Mouse (Mus musculus) intestine, embryonic 16.5 days (tissue): Measurements from ENCODE around the gene Acadvl. TPM values are rescaled to one million over a fixed set of nuclear protein-coding genes. Genes with fewer than 3 reads are reported as not detected.

Experiments used
- ATAC-seq: fragments of 200-750 bp; cut with Nextera tagmentation; 2 replicates; pipeline ENCODE4 v1.8.0; 2017; ENCODE audit warnings: moderate TSS enrichment, moderate library complexity
- H3K27ac ChIP-seq: fragments of 300-500 bp; sonication (generic); 2 replicates; pipeline ENCODE4 v1.5.1; 2014; ENCODE audit warnings: mild to moderate bottlenecking, low read length
- H3K27me3 ChIP-seq: fragments of 300-500 bp; sonication (generic); replicated peaks from 2 replicates; pipeline ENCODE4 v1.6.1; 2014; ENCODE audit warnings: low read length, control low read depth, mixed read lengths; ENCODE audit not compliant: control insufficient read depth, insufficient read depth
- H3K36me3 ChIP-seq: fragments of 300-500 bp; sonication (generic); 2 replicates; pipeline ENCODE4 v1.6.1; 2014; ENCODE audit warnings: low read length, control low read depth; ENCODE audit not compliant: control insufficient read depth, insufficient read depth
- H3K4me1 ChIP-seq: fragments of 300-500 bp; sonication (generic); 2 replicates; pipeline ENCODE4 v1.6.1; 2014; ENCODE audit warnings: low read length, control low read depth, mixed read lengths; ENCODE audit not compliant: control insufficient read depth, insufficient read depth
- H3K4me2 ChIP-seq: fragments of 300-500 bp; sonication (generic); 2 replicates; pipeline ENCODE4 v1.6.1; 2014; ENCODE audit warnings: low read depth, low read length, control low read depth
- H3K4me3 ChIP-seq: fragments of 300-500 bp; sonication (generic); 2 replicates; pipeline ENCODE4 v1.5.1; 2014; ENCODE audit warnings: mild to moderate bottlenecking, low read length
- H3K9ac ChIP-seq: fragments of 300-500 bp; sonication (generic); 2 replicates; pipeline ENCODE4 v1.6.1; 2014; ENCODE audit warnings: low read depth, low read length
- H3K9me3 ChIP-seq: fragments of 300-500 bp; sonication (generic); 2 replicates; pipeline ENCODE4 v1.6.1; 2016; ENCODE audit warnings: low read length, control low read depth; ENCODE audit not compliant: control insufficient read depth
- WGBS: fragments of 180-500 bp; shearing (Covaris S2); extraction: QIAGEN DNeasy Blood & Tissue Kit; methylation state at CpG from one replicate; pipeline ENCODE4 v1.1.7; 2014; 5-methylcytosine and 5-hydroxymethylcytosine counted together
- polyA plus RNA-seq: library from polyadenylated mRNA; unstranded; fragments of >200 nt; fragmentation: Nextera tagmentation; extraction: Ambion mirVana; gene quantifications from 2 replicates; pipeline ENCODE4 v1.2.1, GENCODE M21; 2015

Gene Acadvl
- polyA plus RNA-seq, 1 experiment from 2014 or later: 172 TPM

DNA sequence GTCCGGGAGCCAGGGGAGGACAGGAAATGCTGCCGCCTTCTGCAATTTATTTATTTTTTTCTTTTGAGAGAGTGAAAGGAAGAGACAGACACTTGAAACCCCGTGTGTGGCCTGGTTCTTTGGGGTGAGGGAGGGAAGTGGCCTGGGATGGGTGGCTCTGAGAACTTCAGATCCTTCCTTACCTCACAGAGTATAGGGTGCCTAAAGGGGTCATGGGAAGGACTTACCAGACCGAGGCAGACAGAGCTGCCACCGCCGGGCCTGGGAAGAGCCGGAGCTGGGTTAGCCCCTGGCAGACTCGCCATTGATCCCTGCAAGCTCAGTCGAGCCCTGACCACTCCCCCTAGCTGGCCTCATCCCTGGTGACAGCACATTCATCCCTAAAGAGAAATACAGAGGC is 30.2 kb upstream of the Acadvl start:
- H3K27ac ChIP-seq: no peak overlapping the region
- ATAC-seq: no peak

DNA sequence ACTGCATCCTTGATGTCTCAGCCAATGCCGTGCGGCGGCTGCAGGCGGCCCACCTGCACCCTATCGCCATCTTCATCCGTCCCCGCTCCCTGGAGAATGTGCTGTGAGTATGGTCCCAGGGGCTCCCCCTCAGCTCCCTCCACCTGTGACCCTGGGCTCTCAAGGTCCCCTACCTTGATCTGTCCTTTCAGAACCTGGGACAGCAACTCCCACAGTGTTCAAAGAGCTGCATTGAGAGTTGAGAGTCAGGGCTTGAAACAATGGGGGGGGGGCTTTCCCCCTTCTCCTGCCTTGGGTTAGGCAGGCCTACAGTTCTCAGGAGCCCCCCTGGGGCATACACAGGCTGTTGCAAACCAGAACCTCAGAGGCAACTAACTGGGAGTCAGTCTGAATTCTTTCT is 28.5 kb upstream of the Acadvl start:
- no peaks in the 10 kb centered on the region for H3K36me3 ChIP-seq

More for the DNA sequence above, 30.2 kb upstream of the Acadvl start:
- Histone ChIP-seq H3K4me1 (no peaks in the 10 kb centered on the region), H3K9me3 (no peaks in the 10 kb centered on the region), H3K36me3 (no peaks in the 10 kb centered on the region), H3K4me2 (no peak overlapping the region), H3K4me3 (no peak overlapping the region), H3K27me3 (no peaks in the 10 kb centered on the region), H3K9ac (no peak overlapping the region)
- 41% methylated on average over 9 of the region's 9 CpGs for WGBS

DNA sequence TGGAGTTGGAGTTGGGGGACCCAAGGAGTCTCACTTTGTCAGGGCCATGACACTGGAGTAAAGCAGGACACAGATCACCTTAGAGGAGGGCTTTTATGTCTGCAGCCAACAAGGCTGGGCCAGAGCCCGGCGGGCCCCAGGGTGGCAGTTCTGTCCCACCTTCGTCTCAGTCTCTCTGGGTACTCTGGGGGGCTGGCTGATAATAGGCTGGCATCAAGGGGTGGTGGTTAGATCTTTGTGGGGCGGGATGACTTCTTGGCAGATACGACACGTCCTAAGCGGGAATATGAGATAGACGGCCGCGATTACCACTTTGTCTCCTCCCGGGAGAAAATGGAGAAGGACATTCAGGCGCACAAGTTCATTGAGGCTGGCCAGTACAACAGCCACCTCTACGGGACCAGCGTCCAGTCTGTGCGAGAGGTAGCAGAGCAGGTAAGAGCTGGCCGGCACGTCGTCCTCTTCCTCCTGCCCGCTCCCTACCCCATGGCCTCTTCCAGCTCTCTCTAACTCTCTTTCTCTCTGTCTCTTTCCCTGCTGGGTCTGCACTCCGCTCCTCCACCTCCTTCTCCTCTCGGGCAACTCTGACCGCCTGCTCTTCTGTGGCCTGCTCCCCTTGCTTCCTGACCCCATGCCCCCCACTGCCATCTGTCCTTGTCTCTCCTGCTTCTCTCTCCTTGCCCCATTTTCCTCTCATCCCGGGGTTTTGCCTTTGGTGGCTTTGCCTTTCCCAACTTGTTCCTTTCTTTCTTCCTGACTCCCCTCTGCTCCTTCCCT is 27.3 kb upstream of the Acadvl start:
- ATAC-seq: no peak
- 89% methylated on average over 23 of the region's 23 CpGs for WGBS
- H3K27ac ChIP-seq: no peak overlapping the region
- no peak overlapping the region for H3K4me3 ChIP-seq
- H3K36me3 ChIP-seq: no peaks in the 10 kb centered on the region
- H3K9ac ChIP-seq: no peak overlapping the region
- H3K9me3 ChIP-seq: no peaks in the 10 kb centered on the region
- H3K27me3 ChIP-seq: no peaks in the 10 kb centered on the region
- H3K4me2 ChIP-seq: no peak overlapping the region
- H3K4me1 ChIP-seq: no peaks in the 10 kb centered on the region

More for the DNA sequence above, 28.5 kb upstream of the Acadvl start:
- H3K4me3 ChIP-seq: no peak overlapping the region
- WGBS: 82% methylated on average over 7 of the region's 7 CpGs
- no peaks in the 10 kb centered on the region for H3K9me3 ChIP-seq
- no peak overlapping the region for H3K9ac ChIP-seq
- ATAC-seq: no peak
- no peak overlapping the region for H3K4me2 ChIP-seq
- H3K4me1 ChIP-seq: no peaks in the 10 kb centered on the region
- no peak overlapping the region for H3K27ac ChIP-seq
- H3K27me3 ChIP-seq: no peaks in the 10 kb centered on the region

DNA sequence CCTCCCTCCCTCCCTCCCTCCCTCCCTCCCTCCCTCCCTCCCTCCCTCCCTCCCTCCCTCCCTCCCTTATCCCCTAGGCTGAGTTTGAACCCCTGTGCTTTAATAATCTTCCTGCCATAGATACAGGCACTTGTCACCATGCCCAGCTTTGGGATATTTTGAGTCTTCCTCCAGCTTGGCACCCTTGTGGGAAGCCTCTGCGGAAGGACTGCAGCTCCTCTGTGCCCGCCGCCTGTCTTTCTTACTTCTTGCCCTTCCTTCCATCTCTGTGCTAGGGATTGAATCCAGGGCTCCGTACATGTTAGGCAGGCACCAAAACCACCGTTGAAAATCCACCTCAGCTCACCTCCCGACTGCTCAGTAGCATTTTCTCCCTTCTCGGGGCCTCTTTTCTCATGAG is 25.0 kb upstream of the Acadvl start:
- no peak overlapping the region for H3K27ac ChIP-seq
- no peaks in the 10 kb centered on the region for H3K4me1 ChIP-seq
- no peak for ATAC-seq
- no peak overlapping the region for H3K9ac ChIP-seq
- WGBS: 87% methylated on average over 7 of the region's 7 CpGs
- no peaks in the 10 kb centered on the region for H3K27me3 ChIP-seq
- H3K4me3 ChIP-seq: no peak overlapping the region
- no peak overlapping the region for H3K4me2 ChIP-seq
- H3K9me3 ChIP-seq: no peaks in the 10 kb centered on the region
- H3K36me3 ChIP-seq: no peaks in the 10 kb centered on the region

DNA sequence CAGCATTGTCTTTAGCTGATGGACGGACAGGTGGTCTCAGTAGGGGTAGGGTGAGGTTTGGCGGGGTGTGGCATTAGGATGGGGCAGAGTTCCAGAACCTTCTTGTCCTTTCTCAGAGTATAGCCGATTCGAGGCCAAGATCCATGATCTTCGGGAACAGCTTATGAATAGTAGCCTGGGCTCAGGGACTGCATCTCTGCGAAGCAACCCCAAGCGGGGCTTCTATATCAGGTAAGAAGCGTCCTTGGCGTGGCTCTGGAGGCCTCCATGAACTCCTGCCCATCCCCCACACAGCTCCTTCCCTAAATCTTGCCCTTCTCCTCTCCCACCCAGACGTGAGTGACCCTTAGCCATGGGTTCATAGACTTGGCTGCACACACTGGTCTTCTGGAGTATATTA is 24.4 kb upstream of the Acadvl start:
- 92% methylated on average over 10 of the region's 10 CpGs for WGBS
- no peak overlapping the region for H3K4me2 ChIP-seq

DNA sequence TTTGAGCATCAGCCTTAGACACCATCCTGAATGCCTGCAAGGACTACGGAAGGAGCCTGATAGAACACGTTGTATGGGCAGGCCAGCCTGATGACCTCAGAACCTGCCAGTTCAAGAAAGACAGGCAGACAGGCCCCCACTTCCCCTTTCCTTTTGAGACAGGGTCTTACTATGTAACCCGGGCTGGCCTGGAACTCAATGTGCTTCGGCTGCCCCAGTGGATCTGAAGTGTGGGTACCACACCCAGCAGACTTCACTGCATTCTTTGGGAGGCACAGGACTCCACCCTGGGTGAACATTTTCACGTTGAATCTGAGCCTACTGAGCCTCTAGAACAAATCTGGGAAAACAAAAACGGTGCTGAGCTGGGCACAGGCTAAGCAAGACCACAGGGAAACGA is 23.0 kb upstream of the Acadvl start:
- Histone ChIP-seq H3K36me3 (no peaks in the 10 kb centered on the region), H3K27ac (no peak overlapping the region), H3K27me3 (no peaks in the 10 kb centered on the region), H3K4me1 (no peaks in the 10 kb centered on the region), H3K9me3 (no peaks in the 10 kb centered on the region), H3K9ac (no peak overlapping the region), H3K4me2 (no peak overlapping the region), H3K4me3 (no peak overlapping the region)
- WGBS: 75% methylated on average over 7 of the region's 7 CpGs
- no peak for ATAC-seq

More for the DNA sequence above, 24.4 kb upstream of the Acadvl start:
- Histone ChIP-seq H3K4me1 (no peaks in the 10 kb centered on the region), H3K4me3 (no peak overlapping the region), H3K9me3 (no peaks in the 10 kb centered on the region), H3K36me3 (no peaks in the 10 kb centered on the region), H3K27ac (no peak overlapping the region), H3K9ac (no peak overlapping the region), H3K27me3 (no peaks in the 10 kb centered on the region)
- ATAC-seq: no peak

DNA sequence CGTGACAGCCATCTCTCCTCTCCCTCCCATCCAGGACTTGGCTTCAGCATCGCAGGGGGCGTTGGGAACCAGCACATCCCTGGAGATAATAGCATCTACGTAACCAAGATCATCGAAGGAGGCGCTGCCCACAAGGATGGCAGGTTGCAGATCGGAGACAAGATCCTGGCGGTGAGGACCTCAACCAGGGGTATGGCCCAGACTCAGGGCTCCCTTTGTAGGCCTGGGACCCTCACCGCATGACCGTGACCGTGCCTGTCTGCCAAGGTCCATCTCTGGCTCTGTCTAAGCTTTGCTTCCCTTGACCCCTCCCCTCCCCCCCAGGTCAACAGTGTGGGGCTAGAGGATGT is 16.1 kb upstream of the Acadvl start:
- Histone ChIP-seq H3K4me3 (no peak overlapping the region), H3K4me1 (peaks cover 30% of the 10 kb centered on the region), H3K9me3 (no peaks in the 10 kb centered on the region), H3K9ac (no peak overlapping the region), H3K4me2 (no peak overlapping the region), H3K27me3 (no peaks in the 10 kb centered on the region), H3K36me3 (0 out of 2 replicates have a peak, but pooled peaks cover 7% of the 10 kb centered on the region), H3K27ac (no peak overlapping the region)
- WGBS: 97% methylated on average over 11 of the region's 11 CpGs
- no peak for ATAC-seq

DNA sequence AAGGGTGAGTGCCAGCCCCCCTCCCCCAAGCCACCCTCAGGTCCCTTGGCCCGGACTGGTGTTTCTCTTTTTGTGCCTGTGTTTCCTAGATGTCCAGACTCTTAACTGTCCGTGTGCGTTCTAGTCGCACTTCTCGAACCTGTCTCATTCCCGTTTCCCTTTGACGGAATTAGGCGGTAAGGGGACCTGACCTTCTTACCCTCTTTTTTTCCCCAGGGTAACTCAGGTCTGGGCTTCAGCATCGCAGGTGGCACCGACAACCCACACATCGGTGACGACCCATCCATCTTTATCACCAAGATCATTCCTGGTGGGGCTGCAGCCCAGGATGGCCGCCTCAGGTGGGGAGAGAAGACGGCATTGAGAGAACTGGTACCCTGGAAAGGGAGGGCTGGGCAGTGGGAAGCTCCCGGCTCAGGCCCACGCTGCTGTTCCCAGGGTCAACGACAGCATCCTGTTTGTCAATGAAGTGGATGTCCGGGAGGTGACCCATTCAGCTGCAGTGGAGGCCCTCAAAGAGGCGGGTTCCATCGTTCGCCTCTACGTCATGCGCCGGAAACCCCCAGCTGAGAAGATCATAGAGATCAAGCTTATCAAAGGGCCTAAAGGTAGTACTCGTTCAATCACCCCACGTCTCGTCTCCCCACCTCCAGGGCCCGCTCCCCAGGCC is 15.6 kb upstream of the Acadvl start:
- 89% methylated on average over 28 of the region's 28 CpGs for WGBS
- no peak for ATAC-seq

DNA sequence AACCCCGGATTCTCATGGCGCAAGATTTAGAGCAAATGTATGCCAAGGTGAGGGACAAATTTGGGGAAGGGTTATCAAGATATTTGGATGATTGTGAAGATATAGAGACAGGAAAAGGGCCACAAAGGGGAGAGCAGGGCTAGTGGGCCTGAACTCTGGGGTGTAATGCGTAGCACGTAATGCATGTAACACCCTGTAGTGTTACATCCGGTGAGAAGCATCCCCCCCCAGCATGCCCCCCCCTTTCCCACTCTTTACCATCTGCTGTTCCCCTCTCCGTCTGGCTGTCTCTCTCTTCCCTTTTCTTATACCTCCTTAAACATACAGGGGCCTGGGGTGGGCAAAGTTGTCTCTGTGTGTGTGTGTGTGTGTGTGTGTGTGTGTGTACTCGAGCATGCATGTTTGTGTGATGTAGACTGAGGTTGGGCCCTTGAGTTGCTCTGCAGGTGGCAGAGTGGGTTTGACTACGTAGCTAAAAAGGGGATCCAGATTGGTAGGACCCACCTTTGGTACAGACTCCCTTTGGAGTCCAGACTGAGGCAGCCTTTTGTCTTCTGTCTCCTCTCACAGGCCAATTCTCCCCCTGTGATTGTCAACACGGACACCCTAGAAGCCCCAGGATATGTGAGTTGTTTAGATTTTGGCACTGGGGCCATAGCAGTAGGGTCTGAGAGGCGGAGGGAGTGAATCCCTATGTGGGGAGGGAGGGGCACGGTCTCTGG is 14.8 kb upstream of the Acadvl start:
- Histone ChIP-seq H3K4me1 (peaks cover 37% of the 10 kb centered on the region), H3K27ac (no peak overlapping the region), H3K27me3 (no peaks in the 10 kb centered on the region), H3K36me3 (0 out of 2 replicates have a peak, but pooled peaks cover 7% of the 10 kb centered on the region), H3K9ac (no peak overlapping the region), H3K4me3 (no peak overlapping the region), H3K4me2 (no peak overlapping the region), H3K9me3 (no peaks in the 10 kb centered on the region)
- 36% methylated on average over 11 of the region's 11 CpGs for WGBS
- ATAC-seq: no peak

More for the DNA sequence above, 15.6 kb upstream of the Acadvl start:
- Histone ChIP-seq H3K4me3 (no peak overlapping the region), H3K9ac (no peak overlapping the region), H3K4me1 (peaks cover 35% of the 10 kb centered on the region), H3K27me3 (no peaks in the 10 kb centered on the region), H3K9me3 (no peaks in the 10 kb centered on the region), H3K27ac (no peak overlapping the region), H3K4me2 (no peak overlapping the region), H3K36me3 (0 out of 2 replicates have a peak, but pooled peaks cover 7% of the 10 kb centered on the region)
